Mouse (Mus musculus) brown adipose tissue, adult 24 weeks (tissue): Measurements from ENCODE around the gene Wwox. TPM values are rescaled to one million over a fixed set of nuclear protein-coding genes. Genes with fewer than 3 reads are reported as not detected.

Source experiments
- H3K27ac ChIP-seq: fragments of 200-500 bp; replicated peaks from 2 replicates; pipeline ENCODE4 v1.5.1; 2012; ENCODE audit warnings: low read depth, mild to moderate bottlenecking, low read length
- H3K4me1 ChIP-seq: fragments of 200-500 bp; 2 replicates; pipeline ENCODE4 v1.6.1; 2012; ENCODE audit warnings: low read length, mixed read lengths; ENCODE audit not compliant: control insufficient read depth, insufficient read depth, insufficient read length
- H3K4me3 ChIP-seq: fragments of 200-500 bp; 2 replicates; pipeline ENCODE4 v1.5.1; 2012; ENCODE audit warnings: low read depth, mild to moderate bottlenecking, low read length, moderate library complexity; ENCODE audit not compliant: insufficient read depth
- polyA plus RNA-seq: library from polyadenylated mRNA; stranded (reverse); fragments of >200 nt; gene quantifications from 2 replicates; pipeline ENCODE4 v1.2.4, GENCODE M21; 2012; ENCODE audit not compliant: missing spikeins, insufficient read depth, insufficient read length

Wwox gene
- polyA plus RNA-seq, 1 experiment: 11.8 TPM

GRCm38 (mm10) chr8:115390921-115391504 is 951.6 kb downstream of the Wwox start:
- Histone ChIP-seq H3K4me1 (no peaks in the 10 kb centered on the region), H3K27ac (no peak overlapping the region)

GRCm38 (mm10) chr8:115395840-115396239 is 956.4 kb downstream of the Wwox start:
- H3K4me1 ChIP-seq: no peaks in the 10 kb centered on the region
- no peak overlapping the region for H3K4me3 ChIP-seq
- no peak overlapping the region for H3K27ac ChIP-seq

More at GRCm38 (mm10) chr8:115390921-115391504, 951.6 kb downstream of the Wwox start:
- H3K4me3 ChIP-seq: no peak overlapping the region

GRCm38 (mm10) chr8:115397981-115398380 is 958.5 kb downstream of the Wwox start:
- H3K4me3 ChIP-seq: no peak overlapping the region
- H3K27ac ChIP-seq: no peak overlapping the region
- H3K4me1 ChIP-seq: 0 out of 2 replicates have a peak, but pooled peaks cover under 1% of the 10 kb centered on the region

GRCm38 (mm10) chr8:115400013-115400720 is 960.7 kb downstream of the Wwox start:
- Histone ChIP-seq H3K4me1 (peaks cover 2% of the 10 kb centered on the region; the same call in 1 of the 2 replicates), H3K4me3 (no peak overlapping the region), H3K27ac (no peak overlapping the region)

Other genes starting within 250 kb of the Wwox start
- 10.2 and 11.1 TPM in 2 replicates for gene Vat1l, start 234.0 kb upstream of the Wwox start, polyA plus RNA-seq
- gene Clec3a, start 21.6 kb upstream of the Wwox start, polyA plus RNA-seq: not detected in 2 replicates